Mouse (Mus musculus): ENCODE measurements around the gene Prmt2. TPM values are rescaled to one million over a fixed set of nuclear protein-coding genes. Genes with fewer than 3 reads are reported as not detected.

Gene Prmt2
- polyA plus RNA-seq, 2 experiments = 3.8 to 4.3 TPM

GRCm38 (mm10) chr10:76261447-76261846, 23.8 kb upstream of the Prmt2 start:
- no peak overlapping the region for H3K27ac ChIP-seq
- no peak overlapping the region for H3K4me3 ChIP-seq (ENCODE audit: insufficient read depth in 1 of 2, low read depth in 2 of 2, low read length in 2 of 2)
- DNase-seq (ENCODE audit: low read depth in 3 of 3, low spot score in 3 of 3) (peak in 1 of 3 experiments; percentile 9), ATAC-seq (ENCODE audit: insufficient read depth) (peak; percentile 59; the same call in 1 of the 2 replicates)
- no peak overlapping the region for H3K4me2 ChIP-seq (ENCODE audit: low read depth)
- TF ChIP-seq EP300 (IDR thresholded peaks at IDR 0.05; ENCODE audit: low read depth) (no peak), CTCF (IDR thresholded peaks at IDR 0.05; ENCODE audit: low read depth) (no peak)
- H3K9ac ChIP-seq (replicated peaks) = no peak overlapping the region
- no peaks in the 10 kb centered on the region for H3K27me3 ChIP-seq (ENCODE audit: control insufficient read depth, insufficient read depth, low read length)
- H3K4me1 ChIP-seq (replicated peaks; ENCODE audit: control insufficient read depth in 2 of 2, insufficient read depth in 2 of 2, low read length in 1 of 2) = no peaks in the 10 kb centered on the region
- 37% methylated on average over 3 of the region's 3 CpGs for WGBS (ENCODE audit: insufficient replicate concordance)
- no peaks in the 10 kb centered on the region for H3K9me3 ChIP-seq (ENCODE audit: control insufficient read depth, low read length)
- H3K36me3 ChIP-seq (replicated peaks; ENCODE audit: control insufficient read depth, insufficient read depth, low read depth) = no peaks in the 10 kb centered on the region

GRCm38 (mm10) chr10:76260358-76261059, 22.8 kb upstream of the Prmt2 start:
- no peaks in the 10 kb centered on the region for H3K36me3 ChIP-seq (replicated peaks; ENCODE audit: control insufficient read depth, insufficient read depth, low read depth)
- WGBS (ENCODE audit: insufficient replicate concordance) = 52% methylated on average over 11 of the region's 11 CpGs
- no peak for TF ChIP-seq EP300 (IDR thresholded peaks at IDR 0.05; ENCODE audit: low read depth)
- TF ChIP-seq CTCF (IDR thresholded peaks at IDR 0.05; ENCODE audit: low read depth) = no peak
- ATAC-seq (ENCODE audit: insufficient read depth) = no peak
- DNase-seq (ENCODE audit: low read depth in 3 of 3, low spot score in 3 of 3) = no peak
- H3K4me2 ChIP-seq (ENCODE audit: low read depth) = no peak overlapping the region
- no peaks in the 10 kb centered on the region for H3K9me3 ChIP-seq (ENCODE audit: control insufficient read depth, low read length)
- H3K9ac ChIP-seq (replicated peaks) = no peak overlapping the region
- H3K4me1 ChIP-seq (replicated peaks; ENCODE audit: control insufficient read depth in 2 of 2, insufficient read depth in 2 of 2, low read length in 1 of 2) = no peaks in the 10 kb centered on the region
- H3K27me3 ChIP-seq (ENCODE audit: control insufficient read depth, insufficient read depth, low read length) = no peaks in the 10 kb centered on the region
- H3K4me3 ChIP-seq (ENCODE audit: insufficient read depth in 1 of 2, low read depth in 2 of 2, low read length in 2 of 2) = no peak overlapping the region
- no peak overlapping the region for H3K27ac ChIP-seq

DNA sequence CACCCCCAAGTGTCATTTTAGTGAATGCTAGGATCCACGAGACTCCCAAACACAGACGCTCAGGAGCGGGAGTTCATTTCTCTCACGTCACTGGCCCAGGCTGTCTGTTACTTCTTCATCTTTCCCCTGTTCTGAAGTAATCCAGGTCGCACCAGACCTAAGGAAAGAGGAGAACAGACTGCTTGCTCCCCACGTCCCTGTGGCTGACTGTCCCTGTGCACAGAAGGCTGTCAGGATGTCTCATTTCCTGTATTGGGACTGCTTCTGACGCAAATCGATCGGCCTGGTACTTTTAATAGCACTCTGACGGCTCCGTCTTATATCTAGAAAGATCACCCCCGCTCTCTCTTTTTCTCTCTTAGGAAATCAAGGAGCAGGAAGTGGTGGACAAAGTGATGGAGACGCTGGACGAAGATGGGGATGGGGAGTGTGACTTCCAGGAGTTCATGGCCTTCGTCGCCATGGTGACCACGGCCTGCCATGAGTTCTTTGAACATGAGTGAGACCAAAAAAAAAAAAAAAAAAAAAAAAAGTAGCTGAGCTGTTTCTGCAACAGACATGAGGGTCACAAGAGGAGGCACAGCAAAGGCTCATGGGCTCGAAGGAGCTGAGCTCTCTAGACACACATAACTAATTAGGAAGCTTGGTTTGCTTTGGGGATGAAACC, 22.0 kb upstream of the Prmt2 start:
- DNase-seq (ENCODE audit: low read depth in 3 of 3, low spot score in 3 of 3) (no peak), ATAC-seq (ENCODE audit: insufficient read depth) (no peak)
- H3K9me3 ChIP-seq (ENCODE audit: control insufficient read depth, low read length) = no peaks in the 10 kb centered on the region
- TF ChIP-seq EP300 (IDR thresholded peaks at IDR 0.05; ENCODE audit: low read depth) = no peak
- no peak overlapping the region for H3K9ac ChIP-seq (replicated peaks)
- no peaks in the 10 kb centered on the region for H3K36me3 ChIP-seq (replicated peaks; ENCODE audit: control insufficient read depth, insufficient read depth, low read depth)
- no peaks in the 10 kb centered on the region for H3K4me1 ChIP-seq (replicated peaks; ENCODE audit: control insufficient read depth in 2 of 2, insufficient read depth in 2 of 2, low read length in 1 of 2)
- WGBS (ENCODE audit: insufficient replicate concordance) = 64% methylated on average over 18 of the region's 18 CpGs
- no peak overlapping the region for H3K27ac ChIP-seq
- H3K27me3 ChIP-seq (ENCODE audit: control insufficient read depth, insufficient read depth, low read length) = no peaks in the 10 kb centered on the region
- no peak overlapping the region for H3K4me3 ChIP-seq (ENCODE audit: insufficient read depth in 1 of 2, low read depth in 2 of 2, low read length in 2 of 2)
- H3K4me2 ChIP-seq (ENCODE audit: low read depth) = no peak overlapping the region

DNA sequence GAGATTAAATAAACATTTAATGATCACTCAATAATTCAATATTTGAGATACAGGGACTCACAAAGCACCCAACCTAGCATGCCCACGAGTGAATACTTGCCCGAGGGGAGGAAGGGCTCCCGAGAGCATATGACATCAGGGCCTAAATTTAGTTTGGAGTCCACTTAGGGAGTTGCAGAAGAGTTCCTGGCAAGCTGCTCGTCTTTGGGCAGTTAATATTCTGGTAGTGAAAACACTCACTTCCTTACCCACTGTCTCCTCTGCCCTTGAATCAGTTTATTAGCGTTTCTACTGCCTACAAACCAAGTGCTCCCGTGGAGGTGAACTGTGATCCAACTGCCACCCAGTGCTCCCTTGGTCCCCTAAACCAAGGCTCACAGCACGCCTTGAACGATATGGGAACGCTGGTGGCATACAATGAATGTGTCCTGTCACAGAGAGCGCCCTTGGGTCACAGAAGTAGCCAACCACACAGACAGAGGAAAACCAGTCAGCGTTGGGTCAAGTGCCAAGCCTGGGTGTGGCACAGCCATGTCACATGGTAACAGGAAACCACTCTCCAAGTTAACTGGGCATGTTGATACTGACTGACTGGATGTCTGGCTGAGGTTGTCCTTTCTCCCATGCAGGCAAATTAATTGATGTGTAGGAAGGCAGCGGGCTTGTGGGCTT, 20.2 kb upstream of the Prmt2 start:
- 45% methylated on average over 12 of the region's 12 CpGs for WGBS (ENCODE audit: insufficient replicate concordance)
- H3K9me3 ChIP-seq (ENCODE audit: control insufficient read depth, low read length) = no peaks in the 10 kb centered on the region
- ATAC-seq (ENCODE audit: insufficient read depth) (no peak), DNase-seq (ENCODE audit: low read depth in 3 of 3, low spot score in 3 of 3) (no peak)
- no peak for TF ChIP-seq CTCF (IDR thresholded peaks at IDR 0.05; ENCODE audit: low read depth)
- no peak overlapping the region for H3K9ac ChIP-seq (replicated peaks)
- H3K4me3 ChIP-seq (ENCODE audit: insufficient read depth in 1 of 2, low read depth in 2 of 2, low read length in 2 of 2) = no peak overlapping the region
- no peaks in the 10 kb centered on the region for H3K27me3 ChIP-seq (ENCODE audit: control insufficient read depth, insufficient read depth, low read length)
- no peak overlapping the region for H3K27ac ChIP-seq
- H3K4me1 ChIP-seq (replicated peaks; ENCODE audit: control insufficient read depth in 2 of 2, insufficient read depth in 2 of 2, low read length in 1 of 2) = no peaks in the 10 kb centered on the region
- no peaks in the 10 kb centered on the region for H3K36me3 ChIP-seq (replicated peaks; ENCODE audit: control insufficient read depth, insufficient read depth, low read depth)
- no peak overlapping the region for H3K4me2 ChIP-seq (ENCODE audit: low read depth)

GRCm38 (mm10) chr10:76257231-76257630, 19.6 kb upstream of the Prmt2 start:
- no peak for DNase-seq (ENCODE audit: low read depth in 3 of 3, low spot score in 3 of 3)
- ATAC-seq (ENCODE audit: insufficient read depth) = no peak
- Histone ChIP-seq H3K36me3 (replicated peaks; ENCODE audit: control insufficient read depth, insufficient read depth, low read depth) (no peaks in the 10 kb centered on the region), H3K4me1 (replicated peaks; ENCODE audit: control insufficient read depth in 2 of 2, insufficient read depth in 2 of 2, low read length in 1 of 2) (no peaks in the 10 kb centered on the region), H3K27me3 (ENCODE audit: control insufficient read depth, insufficient read depth, low read length) (no peaks in the 10 kb centered on the region), H3K4me3 (ENCODE audit: insufficient read depth in 1 of 2, low read depth in 2 of 2, low read length in 2 of 2) (no peak overlapping the region), H3K4me2 (ENCODE audit: low read depth) (no peak overlapping the region), H3K9me3 (ENCODE audit: control insufficient read depth, low read length) (no peaks in the 10 kb centered on the region), H3K27ac (no peak overlapping the region), H3K9ac (replicated peaks) (no peak overlapping the region)
- no peak for TF ChIP-seq EP300 (IDR thresholded peaks at IDR 0.05; ENCODE audit: low read depth)
- no peak for TF ChIP-seq CTCF (IDR thresholded peaks at IDR 0.05; ENCODE audit: low read depth)
- 69% methylated on average over 7 of the region's 7 CpGs for WGBS (ENCODE audit: insufficient replicate concordance)

Data from liver, embryonic 14.5 days (tissue).